Mouse (Mus musculus) WW6 (cell line): ENCODE data around the gene Pik3ap1.
"Not testable (repeated sequence)": the region's sequence is repeated elsewhere in the genome, so short reads cannot be mapped to it uniquely, and the experiment has no call there.

Experiments
- DNase-seq: peaks from one replicate; pipeline ENCODE4 v3.0.0-alpha.2; 2013; ENCODE audit warnings: low read depth, low spot score

Gene Pik3ap1

GRCm38 (mm10) chr19:41332986-41333385 lies 51.9 kb downstream of the Pik3ap1 start:
- DNase-seq = no peak

GRCm38 (mm10) chr19:41332228-41332627 lies 52.7 kb downstream of the Pik3ap1 start:
- DNase-seq = no peak

GRCm38 (mm10) chr19:41330401-41330800 lies 54.5 kb downstream of the Pik3ap1 start:
- DNase-seq = no peak

GRCm38 (mm10) chr19:41329961-41330360 lies 54.9 kb downstream of the Pik3ap1 start:
- DNase-seq = no peak

GRCm38 (mm10) chr19:41328743-41329142 lies 56.2 kb downstream of the Pik3ap1 start:
- no peak for DNase-seq

- DNase-seq = no peak
Observed at GRCm38 (mm10) chr19:41323813-41324212, 61.1 kb downstream of the Pik3ap1 start.

- no peak for DNase-seq
Observed at GRCm38 (mm10) chr19:41323125-41323524, 61.8 kb downstream of the Pik3ap1 start.

GRCm38 (mm10) chr19:41321149-41321548 lies 63.8 kb downstream of the Pik3ap1 start:
- no peak for DNase-seq

- no peak for DNase-seq
Observed at GRCm38 (mm10) chr19:41317315-41318095, 67.4 kb downstream of the Pik3ap1 start.

- no peak for DNase-seq
Observed at GRCm38 (mm10) chr19:41314696-41315095, 70.2 kb downstream of the Pik3ap1 start.

GRCm38 (mm10) chr19:41313663-41314062 lies 71.2 kb downstream of the Pik3ap1 start:
- DNase-seq = no peak

- not testable (repeated sequence) for DNase-seq
Observed at GRCm38 (mm10) chr19:41312587-41312986, 72.3 kb downstream of the Pik3ap1 start.

- no peak for DNase-seq
Observed at GRCm38 (mm10) chr19:41312027-41312426, 72.9 kb downstream of the Pik3ap1 start.

GRCm38 (mm10) chr19:41310971-41311703 lies 73.8 kb downstream of the Pik3ap1 start:
- no peak for DNase-seq

GRCm38 (mm10) chr19:41303933-41304332 lies 81.0 kb downstream of the Pik3ap1 start:
- DNase-seq = no peak

- no peak for DNase-seq
Observed at GRCm38 (mm10) chr19:41303433-41303832, 81.5 kb downstream of the Pik3ap1 start.

- no peak for DNase-seq
Observed at GRCm38 (mm10) chr19:41301856-41302255, 83.0 kb downstream of the Pik3ap1 start.

- no peak for DNase-seq
Observed at GRCm38 (mm10) chr19:41299446-41299845, 85.5 kb downstream of the Pik3ap1 start.

GRCm38 (mm10) chr19:41290952-41291619 lies 93.8 kb downstream of the Pik3ap1 start:
- no peak for DNase-seq

GRCm38 (mm10) chr19:41288568-41288967 lies 96.3 kb downstream of the Pik3ap1 start:
- DNase-seq = no peak

GRCm38 (mm10) chr19:41287224-41287623 lies 97.7 kb downstream of the Pik3ap1 start:
- no peak for DNase-seq

- no peak for DNase-seq
Observed at GRCm38 (mm10) chr19:41284515-41284914, 100.4 kb downstream of the Pik3ap1 start.
